Mouse (Mus musculus): ENCODE measurements around the gene Il17ra. TPM values are rescaled to one million over a fixed set of nuclear protein-coding genes. Genes with fewer than 3 reads are reported as not detected.

The Il17ra gene
- polyA plus RNA-seq, 1 experiment from 2014 or later = 1.1 TPM

GRCm38 (mm10) chr6:120491064-120491463 is 28.0 kb downstream of the Il17ra start:
- no peak for DNase-seq (ENCODE audit: low spot score)

GRCm38 (mm10) chr6:120491862-120492498 is 28.9 kb downstream of the Il17ra start:
- Histone ChIP-seq H3K4me3 (ENCODE audit: low read depth, low read length) (peak overlapping the region; percentile 72), H3K4me2 (ENCODE audit: low read length) (peak overlapping the region; percentile 71), H3K27me3 (replicated peaks; ENCODE audit: control insufficient read depth, insufficient read depth, low read length) (peaks cover 5% of the 10 kb centered on the region; the same call in 1 of the 2 replicates), H3K27ac (ENCODE audit: low read depth, low read length) (no peak overlapping the region), H3K9me3 (replicated peaks; ENCODE audit: control insufficient read depth, low read length) (no peaks in the 10 kb centered on the region), H3K9ac (ENCODE audit: low read length) (peak overlapping the region; percentile 84), H3K36me3 (ENCODE audit: control insufficient read depth, insufficient read depth, low read length) (no peaks in the 10 kb centered on the region), H3K4me1 (ENCODE audit: control insufficient read depth, insufficient read depth, low read length) (peaks cover 26% of the 10 kb centered on the region)
- DNase-seq (ENCODE audit: low spot score) (no peak), ATAC-seq (no peak)
- WGBS = 11% methylated on average over 22 of the region's 22 CpGs

More at GRCm38 (mm10) chr6:120491064-120491463, 28.0 kb downstream of the Il17ra start:
- Histone ChIP-seq H3K27me3 (replicated peaks; ENCODE audit: control insufficient read depth, insufficient read depth, low read length) (peaks cover 5% of the 10 kb centered on the region; the same call in 1 of the 2 replicates), H3K9ac (ENCODE audit: low read length) (peak overlapping the region; percentile 38; the same call in 1 of the 2 replicates), H3K36me3 (ENCODE audit: control insufficient read depth, insufficient read depth, low read length) (no peaks in the 10 kb centered on the region), H3K4me1 (ENCODE audit: control insufficient read depth, insufficient read depth, low read length) (peaks cover 26% of the 10 kb centered on the region), H3K4me2 (ENCODE audit: low read length) (peak overlapping the region; percentile 71), H3K27ac (ENCODE audit: low read depth, low read length) (no peak overlapping the region), H3K9me3 (replicated peaks; ENCODE audit: control insufficient read depth, low read length) (no peaks in the 10 kb centered on the region), H3K4me3 (ENCODE audit: low read depth, low read length) (no peak overlapping the region)
- 41% methylated on average over 7 of the region's 7 CpGs for WGBS
- no peak for ATAC-seq

GRCm38 (mm10) chr6:120492499-120493373 is 29.7 kb downstream of the Il17ra start:
- Histone ChIP-seq H3K4me2 (ENCODE audit: low read length) (peak overlapping the region; percentile 71), H3K4me1 (ENCODE audit: control insufficient read depth, insufficient read depth, low read length) (peaks cover 26% of the 10 kb centered on the region), H3K36me3 (ENCODE audit: control insufficient read depth, insufficient read depth, low read length) (no peaks in the 10 kb centered on the region), H3K9ac (ENCODE audit: low read length) (peak overlapping the region; percentile 84), H3K9me3 (replicated peaks; ENCODE audit: control insufficient read depth, low read length) (no peaks in the 10 kb centered on the region), H3K4me3 (ENCODE audit: low read depth, low read length) (peak overlapping the region; percentile 72), H3K27me3 (replicated peaks; ENCODE audit: control insufficient read depth, insufficient read depth, low read length) (peaks cover 5% of the 10 kb centered on the region; the same call in 1 of the 2 replicates), H3K27ac (ENCODE audit: low read depth, low read length) (peak overlapping the region; percentile 93)
- ATAC-seq (peak; percentile 5; the same call in 1 of the 2 replicates), DNase-seq (ENCODE audit: low spot score) (no peak)
- under 1% methylated on average over 89 of the region's 95 CpGs for WGBS

GRCm38 (mm10) chr6:120493374-120494181 is 30.5 kb downstream of the Il17ra start, which contains the start of gene Tmem121b:
Tmem121b (minus strand) TSS chr6:120493807.
- peak within 1 kb of the TSS; percentile 71 for H3K4me2 ChIP-seq (ENCODE audit: low read length)
- peaks cover 5% of the 10 kb centered on the region; the same call in 1 of the 2 replicates for H3K27me3 ChIP-seq (replicated peaks; ENCODE audit: control insufficient read depth, insufficient read depth, low read length)
- H3K4me1 ChIP-seq (ENCODE audit: control insufficient read depth, insufficient read depth, low read length) = peaks cover 26% of the 10 kb centered on the region
- H3K9me3 ChIP-seq (replicated peaks; ENCODE audit: control insufficient read depth, low read length) = no peaks in the 10 kb centered on the region
- H3K4me3 ChIP-seq (ENCODE audit: low read depth, low read length) = peak within 1 kb of the TSS; percentile 72
- WGBS = under 1% methylated on average over 58 of the region's 84 CpGs
- peak within 1 kb of the TSS; percentile 84 for H3K9ac ChIP-seq (ENCODE audit: low read length)
- peak within 1 kb of the TSS; percentile 93 for H3K27ac ChIP-seq (ENCODE audit: low read depth, low read length)
- DNase-seq (ENCODE audit: low spot score) (peak; percentile 93), ATAC-seq (peak; percentile 92)
- H3K36me3 ChIP-seq (ENCODE audit: control insufficient read depth, insufficient read depth, low read length) = no peaks in the 10 kb centered on the region

GRCm38 (mm10) chr6:120496544-120496943 is 33.5 kb downstream of the Il17ra start:
- Histone ChIP-seq H3K27me3 (replicated peaks; ENCODE audit: control insufficient read depth, insufficient read depth, low read length) (peaks cover 5% of the 10 kb centered on the region; the same call in 1 of the 2 replicates), H3K4me2 (ENCODE audit: low read length) (no peak overlapping the region), H3K4me3 (ENCODE audit: low read depth, low read length) (no peak overlapping the region), H3K9ac (ENCODE audit: low read length) (no peak overlapping the region), H3K4me1 (ENCODE audit: control insufficient read depth, insufficient read depth, low read length) (peaks cover 13% of the 10 kb centered on the region), H3K27ac (ENCODE audit: low read depth, low read length) (no peak overlapping the region), H3K9me3 (replicated peaks; ENCODE audit: control insufficient read depth, low read length) (no peaks in the 10 kb centered on the region), H3K36me3 (ENCODE audit: control insufficient read depth, insufficient read depth, low read length) (no peaks in the 10 kb centered on the region)
- no peak for ATAC-seq
- DNase-seq (ENCODE audit: low spot score) = no peak
- 60% methylated on average over 3 of the region's 3 CpGs for WGBS

GRCm38 (mm10) chr6:120504051-120504450 is 41.0 kb downstream of the Il17ra start:
- WGBS = 77% methylated on average over 3 of the region's 3 CpGs
- Histone ChIP-seq H3K4me3 (ENCODE audit: low read depth, low read length) (no peak overlapping the region), H3K36me3 (ENCODE audit: control insufficient read depth, insufficient read depth, low read length) (peaks cover 5% of the 10 kb centered on the region; the same call in 1 of the 2 replicates), H3K4me2 (ENCODE audit: low read length) (no peak overlapping the region), H3K27me3 (replicated peaks; ENCODE audit: control insufficient read depth, insufficient read depth, low read length) (no peaks in the 10 kb centered on the region), H3K9me3 (replicated peaks; ENCODE audit: control insufficient read depth, low read length) (no peaks in the 10 kb centered on the region), H3K4me1 (ENCODE audit: control insufficient read depth, insufficient read depth, low read length) (no peaks in the 10 kb centered on the region), H3K27ac (ENCODE audit: low read depth, low read length) (no peak overlapping the region), H3K9ac (ENCODE audit: low read length) (no peak overlapping the region)
- DNase-seq (ENCODE audit: low spot score) (no peak), ATAC-seq (no peak)

- H3K4me2 ChIP-seq (ENCODE audit: low read length) = no peak overlapping the region
- 27% methylated on average over 4 of the region's 4 CpGs for WGBS
- ATAC-seq (peak; percentile 37; the same call in 1 of the 2 replicates), DNase-seq (ENCODE audit: low spot score) (peak; percentile 58)
- H3K27ac ChIP-seq (ENCODE audit: low read depth, low read length) = no peak overlapping the region
- no peaks in the 10 kb centered on the region for H3K27me3 ChIP-seq (replicated peaks; ENCODE audit: control insufficient read depth, insufficient read depth, low read length)
- no peaks in the 10 kb centered on the region for H3K4me1 ChIP-seq (ENCODE audit: control insufficient read depth, insufficient read depth, low read length)
- peaks cover 16% of the 10 kb centered on the region for H3K36me3 ChIP-seq (ENCODE audit: control insufficient read depth, insufficient read depth, low read length)
- no peaks in the 10 kb centered on the region for H3K9me3 ChIP-seq (replicated peaks; ENCODE audit: control insufficient read depth, low read length)
- H3K9ac ChIP-seq (ENCODE audit: low read length) = no peak overlapping the region
- H3K4me3 ChIP-seq (ENCODE audit: low read depth, low read length) = no peak overlapping the region
Observed at GRCm38 (mm10) chr6:120505531-120505930, 42.5 kb downstream of the Il17ra start.

GRCm38 (mm10) chr6:120508645-120509044 is 45.6 kb downstream of the Il17ra start:
- Histone ChIP-seq H3K27ac (ENCODE audit: low read depth, low read length) (no peak overlapping the region), H3K4me3 (ENCODE audit: low read depth, low read length) (no peak overlapping the region), H3K4me1 (ENCODE audit: control insufficient read depth, insufficient read depth, low read length) (no peaks in the 10 kb centered on the region), H3K9me3 (replicated peaks; ENCODE audit: control insufficient read depth, low read length) (no peaks in the 10 kb centered on the region), H3K27me3 (replicated peaks; ENCODE audit: control insufficient read depth, insufficient read depth, low read length) (no peaks in the 10 kb centered on the region), H3K9ac (ENCODE audit: low read length) (no peak overlapping the region), H3K36me3 (ENCODE audit: control insufficient read depth, insufficient read depth, low read length) (peaks cover 35% of the 10 kb centered on the region), H3K4me2 (ENCODE audit: low read length) (no peak overlapping the region)
- WGBS = 87% methylated on average over 4 of the region's 4 CpGs
- DNase-seq (ENCODE audit: low spot score) (no peak), ATAC-seq (no peak)

All from forebrain, embryonic 14.5 days (tissue).